ENCODE assay signal across 7 mouse cellular contexts in genomic region chr6:72544283-72544987, GRCm38 (mm10). TPM values are rescaled to one million over a fixed set of nuclear protein-coding genes. Genes with fewer than 3 reads are reported as not detected.
A peak's percentile ranks its signal among the peaks of the same experiment; 100 is the strongest.
DNase-seq lines count a peak whose midpoint lies in the region; ATAC-seq and TF ChIP-seq lines count a peak whose summit lies in the region.

Gene Capg, plus strand, starts transcription at chr6:72544391.

- H3K9me3 ChIP-seq in embryonic facial prominence, embryonic 12.5 days = no peaks in the 10 kb centered on the region
- no peaks in the 10 kb centered on the region for H3K9me3 ChIP-seq in heart, embryonic 13.5 days
- H3K9me3 ChIP-seq in kidney, postnatal 0 days (replicated peaks; ENCODE audit: low read length) = no peaks in the 10 kb centered on the region

- TF ChIP-seq CTCF in kidney, postnatal 0 days (IDR thresholded peaks at IDR 0.05; ENCODE audit: low read depth) = no peak

- H3K4me3 ChIP-seq in embryonic facial prominence, embryonic 12.5 days = peak within 1 kb of the TSS; percentile 22
- H3K4me3 ChIP-seq in heart, embryonic 13.5 days = peak within 1 kb of the TSS; percentile 55
- peak within 1 kb of the TSS; percentile 46 for H3K4me3 ChIP-seq in kidney, postnatal 0 days (replicated peaks; ENCODE audit: low read depth, low read length)

- peak within 1 kb of the TSS; percentile 45 for H3K4me2 ChIP-seq in embryonic facial prominence, embryonic 12.5 days (replicated peaks)
- peak within 1 kb of the TSS; percentile 77 for H3K4me2 ChIP-seq in heart, embryonic 13.5 days
- peak within 1 kb of the TSS; percentile 58 for H3K4me2 ChIP-seq in kidney, postnatal 0 days (ENCODE audit: low read length)

- H3K27ac ChIP-seq in embryonic facial prominence, embryonic 12.5 days = peak within 1 kb of the TSS; percentile 65; the same call in 1 of the 2 replicates
- peak within 1 kb of the TSS; percentile 42; the same call in 1 of the 2 replicates for H3K27ac ChIP-seq in heart, embryonic 13.5 days (replicated peaks)
- H3K27ac ChIP-seq in kidney, postnatal 0 days = peak within 1 kb of the TSS; percentile 75

- H3K36me3 ChIP-seq in embryonic facial prominence, embryonic 12.5 days = no peaks in the 10 kb centered on the region
- peaks cover 7% of the 10 kb centered on the region; the same call in 1 of the 2 replicates for H3K36me3 ChIP-seq in heart, embryonic 13.5 days
- H3K36me3 ChIP-seq in kidney, postnatal 0 days (ENCODE audit: insufficient read depth, low read length) = no peaks in the 10 kb centered on the region

- H3K4me1 ChIP-seq in embryonic facial prominence, embryonic 12.5 days = peaks cover 7% of the 10 kb centered on the region; the same call in 1 of the 2 replicates
- peaks cover 12% of the 10 kb centered on the region for H3K4me1 ChIP-seq in heart, embryonic 13.5 days
- H3K4me1 ChIP-seq in kidney, postnatal 0 days (replicated peaks; ENCODE audit: insufficient read depth, low read length) = peaks cover 6% of the 10 kb centered on the region

- WGBS in embryonic facial prominence, embryonic 12.5 days = 9% methylated on average over 23 of the region's 23 CpGs
- 5% methylated on average over 23 of the region's 23 CpGs for WGBS in heart, embryonic 13.5 days
- WGBS in kidney, postnatal 0 days = 8% methylated on average over 23 of the region's 23 CpGs

- no peak; the same call in 1 of the 2 replicates for ATAC-seq in embryonic facial prominence, embryonic 12.5 days (ENCODE audit: insufficient number of reproducible peaks, insufficient read depth, low FRiP score, low TSS enrichment)
- no peak for ATAC-seq in heart, embryonic 13.5 days (ENCODE audit: extremely low read depth, insufficient number of reproducible peaks, low FRiP score, low TSS enrichment)
- ATAC-seq in kidney, postnatal 0 days (replicated peaks; ENCODE audit: low FRiP score, low read depth) = peak; percentile 58; the same call in 1 of the 2 replicates

- peak; percentile 81 for DNase-seq in R1 (ENCODE audit: low read depth, low spot score)
- peak; percentile 84 for DNase-seq in kidney, postnatal 0 days (ENCODE audit: low spot score)
- peak; percentile 72 to 76 for DNase-seq in lung, postnatal 4 days
- peak; percentile 57 to 75 for DNase-seq in spleen, postnatal 4 days (ENCODE audit: low spot score in 2 of 2)
- no peak for DNase-seq in right cerebral cortex, postnatal 10 days (ENCODE audit: low spot score in 2 of 2)

- no peaks in the 10 kb centered on the region for H3K27me3 ChIP-seq in embryonic facial prominence, embryonic 12.5 days
- H3K27me3 ChIP-seq in heart, embryonic 13.5 days (replicated peaks) = no peaks in the 10 kb centered on the region
- H3K27me3 ChIP-seq in kidney, postnatal 0 days (ENCODE audit: insufficient read depth, low read length) = no peaks in the 10 kb centered on the region

- no peak within 1 kb of the TSS for H3K9ac ChIP-seq in embryonic facial prominence, embryonic 12.5 days
- H3K9ac ChIP-seq in heart, embryonic 13.5 days = peak within 1 kb of the TSS; percentile 82
- peak within 1 kb of the TSS; percentile 53 for H3K9ac ChIP-seq in kidney, postnatal 0 days (ENCODE audit: low read depth, low read length)

RNA-seq across cellular contexts. Expression of gene Capg, which starts in this region (rescaled TPM):
- 25.9 and 28.0 TPM in 2 replicates for polyA plus RNA-seq in embryonic facial prominence, embryonic 12.5 days (2016; fragmentation: Nextera tagmentation; extraction: Ambion mirVana)
- polyA plus RNA-seq in heart, embryonic 13.5 days (2015; fragmentation: Nextera tagmentation; extraction: Ambion mirVana) = 25.1 and 25.4 TPM in 2 replicates
- polyA plus RNA-seq in kidney, postnatal 0 days (2015; fragmentation: Nextera tagmentation; extraction: Ambion mirVana) = 129 and 131 TPM in 2 replicates

Comparison
In these comparisons a context has a peak if more than half of its experiments do, and no peak if none do; other contexts are left out.
1. DNase-seq: peak in R1 (single experiment), kidney, postnatal 0 days (single experiment), lung, postnatal 4 days (2 of 2) and spleen, postnatal 4 days (2 of 2); none in right cerebral cortex, postnatal 10 days (0 of 2).
2. Peak in every context shown above with its lines, with median percentiles within 50 percentile points of each other: H3K27ac ChIP-seq, H3K4me2 ChIP-seq and H3K4me3 ChIP-seq.